Mouse (Mus musculus): ENCODE results near the gene Brinp3.

Brinp3 gene

DNA sequence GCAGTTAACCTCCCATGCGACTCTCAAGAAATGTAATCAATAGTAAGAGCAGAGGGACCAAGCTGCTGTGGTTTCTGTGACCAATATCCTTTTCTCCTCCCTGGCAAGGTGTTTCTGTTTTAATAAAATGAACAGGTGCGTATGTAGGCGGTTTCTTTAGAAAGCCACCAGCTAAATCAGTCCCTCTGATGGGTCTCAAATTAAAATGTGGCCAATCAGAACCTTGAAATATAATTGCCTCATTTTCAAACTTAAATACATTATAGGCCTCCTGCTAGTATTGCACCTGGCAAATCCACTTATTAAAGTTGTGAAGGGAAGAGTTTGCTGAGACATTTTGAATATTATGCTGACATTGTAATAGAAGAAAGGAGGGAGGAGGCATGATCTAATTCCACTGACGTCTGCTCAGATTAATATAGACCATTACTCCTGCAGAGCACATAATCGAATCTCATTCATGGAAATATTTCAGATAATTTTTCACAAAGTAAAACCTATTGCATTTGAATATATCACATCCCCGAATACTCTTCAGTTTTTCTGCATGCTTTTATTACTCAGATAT, 305.5 kb downstream of the Brinp3 start:
- no peak for DNase-seq

GRCm38 (mm10) chr1:146801821-146802220, 307.3 kb downstream of the Brinp3 start:
- no peak for DNase-seq

DNA sequence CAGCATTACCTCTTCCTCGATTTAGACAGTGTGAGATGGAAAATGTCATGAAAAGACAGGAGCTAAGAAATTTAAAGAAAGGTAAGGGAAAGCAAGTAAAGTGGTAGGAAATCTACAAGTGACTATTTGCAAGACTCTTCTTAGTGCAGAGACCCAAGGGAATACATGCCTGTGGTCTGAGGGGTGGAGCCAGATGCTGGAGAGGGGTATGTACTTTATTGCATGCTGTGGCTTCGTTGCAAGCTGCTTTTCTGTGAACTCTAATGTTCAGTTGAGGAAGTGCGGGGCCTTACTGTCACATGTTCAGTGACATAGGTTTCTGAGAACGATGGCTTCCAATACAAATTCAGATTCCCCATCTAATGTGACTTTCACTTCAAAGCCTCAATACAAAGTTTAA, 313.2 kb downstream of the Brinp3 start:
- no peak for DNase-seq

DNA sequence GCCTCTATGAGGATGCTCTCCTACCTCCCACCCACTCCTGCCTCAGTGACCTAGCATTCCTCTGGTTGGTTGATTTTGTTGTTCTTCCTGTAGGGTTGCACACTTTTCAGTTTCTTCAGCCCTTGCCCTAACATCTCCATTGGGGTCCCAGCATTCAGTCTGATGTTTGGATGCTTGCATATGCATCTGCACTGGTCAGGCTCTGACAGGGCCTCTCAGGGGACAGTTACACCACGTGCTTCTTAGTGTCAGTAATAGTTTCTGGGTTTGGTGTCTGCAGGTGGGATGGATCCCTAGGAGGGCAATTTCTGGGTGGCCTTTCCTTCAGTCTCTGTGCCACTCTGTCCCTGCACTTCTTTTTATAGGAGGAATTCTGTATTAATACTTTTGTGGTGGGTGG, 339.3 kb downstream of the Brinp3 start:
- no peak for DNase-seq

- DNase-seq: no peak
Measured at GRCm38 (mm10) chr1:146844087-146844486, 349.5 kb downstream of the Brinp3 start.

DNA sequence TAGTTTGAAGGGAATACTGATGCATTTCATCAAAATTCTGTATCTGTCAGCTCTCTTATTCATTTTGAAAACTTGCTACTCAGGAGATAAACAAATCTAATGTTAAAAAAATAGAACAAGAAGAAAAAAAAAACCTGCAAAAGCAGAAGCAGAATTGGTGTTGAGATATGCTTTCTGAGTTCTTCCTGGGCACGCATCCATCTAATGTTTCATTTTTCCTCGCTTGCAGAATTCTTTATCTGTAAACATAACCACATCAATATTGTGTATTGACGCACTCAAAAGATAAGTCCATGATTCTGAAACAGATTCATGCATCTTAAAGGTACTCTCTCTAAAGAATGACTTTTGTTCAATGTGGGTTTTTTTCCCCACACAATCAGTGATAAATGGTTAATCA, 354.3 kb downstream of the Brinp3 start:
- no peak for DNase-seq

- no peak for DNase-seq
Measured at GRCm38 (mm10) chr1:146850147-146850546, 355.6 kb downstream of the Brinp3 start.

- DNase-seq: no peak
Measured at GRCm38 (mm10) chr1:146898636-146899035, 404.1 kb downstream of the Brinp3 start.

DNA sequence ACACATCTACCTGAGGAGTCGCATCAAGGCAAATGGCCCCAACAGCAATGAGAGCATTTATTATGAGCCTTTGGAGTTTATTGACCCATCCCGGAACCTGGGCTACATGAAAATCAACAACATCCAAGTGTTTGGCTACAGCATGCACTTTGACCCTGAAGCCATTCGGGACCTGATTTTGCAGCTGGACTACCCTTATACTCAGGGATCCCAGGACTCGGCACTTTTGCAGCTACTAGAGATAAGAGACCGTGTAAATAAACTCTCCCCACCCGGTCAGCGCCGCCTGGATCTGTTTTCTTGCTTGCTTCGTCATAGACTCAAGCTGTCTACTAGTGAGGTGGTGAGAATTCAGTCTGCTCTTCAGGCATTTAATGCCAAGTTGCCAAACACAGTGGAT, 407.1 kb downstream of the Brinp3 start:
- no peak for DNase-seq

DNA sequence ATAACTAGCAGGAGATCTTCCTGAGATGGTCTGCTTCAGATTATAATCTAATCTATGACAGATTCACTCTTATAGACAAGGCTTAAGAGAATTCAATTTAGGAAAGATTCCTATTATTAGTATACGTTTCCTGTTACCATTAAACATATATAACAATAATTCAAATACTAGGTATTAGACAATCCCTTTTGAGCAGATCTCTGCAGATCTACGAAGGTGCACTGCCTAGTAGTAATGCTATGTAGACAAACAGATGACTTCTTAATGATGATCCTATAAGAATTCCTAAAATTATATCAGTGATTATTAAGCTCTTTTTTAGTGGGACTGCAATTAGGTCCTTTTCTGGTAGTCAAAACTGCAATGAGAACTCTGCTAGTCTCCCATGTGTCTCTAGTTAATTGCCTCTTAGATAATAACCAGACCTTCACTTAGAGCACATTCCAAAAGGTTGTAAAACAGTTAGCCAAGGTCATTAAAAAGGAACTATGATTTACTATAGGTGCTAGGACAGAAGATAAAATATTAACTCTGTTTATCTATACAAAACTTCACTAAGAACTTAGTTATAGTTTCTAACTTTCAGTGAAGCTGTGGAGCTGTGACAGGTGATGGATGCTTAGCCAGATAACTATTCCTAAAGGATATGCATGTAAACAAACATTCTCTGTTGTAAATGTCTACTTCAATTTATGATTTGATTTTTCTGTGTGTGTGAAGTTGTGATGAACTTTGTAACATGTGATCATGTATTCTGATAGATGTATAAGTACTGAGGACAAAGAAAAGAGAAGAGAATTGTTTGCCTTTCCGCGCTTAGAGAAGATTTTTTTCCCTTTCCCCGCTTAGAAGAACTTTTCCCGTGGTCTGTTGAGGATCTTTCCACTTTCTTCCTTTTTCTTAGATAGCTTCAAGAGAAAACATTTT, 445.2 kb downstream of the Brinp3 start:
- DNase-seq: no peak
